Mouse (Mus musculus) MEL (cell line): ENCODE results near the gene Bcat1. TPM values are rescaled to one million over a fixed set of nuclear protein-coding genes. Genes with fewer than 3 reads are reported as not detected.

Experiments
- DNase-seq: peaks from one replicate; pipeline ENCODE4 v3.0.0; 2011; ENCODE audit warnings: low read depth, low spot score
- H3K27ac ChIP-seq: 2 replicates; pipeline ENCODE4 v1.5.1; 2012; ENCODE audit warnings: low read depth, mild to moderate bottlenecking, control low read depth, low read length, moderate library complexity; ENCODE audit not compliant: control insufficient read depth
- H3K27me3 ChIP-seq, 2 experiments: fragments of 150-350 bp in 1 of 2; sonication (generic) in 1 of 2; 2 replicates each; pipeline ENCODE4 v1.6.1; 2012; ENCODE audit warnings: low read length in 2 of 2, mild to moderate bottlenecking in 2 of 2, improper control_type of control experiment in 1 of 2, moderate library complexity in 1 of 2; ENCODE audit not compliant: insufficient read depth in 2 of 2, control insufficient read depth in 1 of 2
- H3K36me3 ChIP-seq, 2 experiments: 2 replicates each; pipeline ENCODE4 v1.6.1; 2012 to 2014; ENCODE audit warnings: low read length in 2 of 2, improper control_type of control experiment in 1 of 2, inconsistent platforms in 1 of 2, mild to moderate bottlenecking in 1 of 2; ENCODE audit not compliant: insufficient read depth in 2 of 2, control insufficient read depth in 1 of 2
- H3K4me1 ChIP-seq, 2 experiments: fragments of 150-350 bp in 1 of 2; sonication (generic) in 1 of 2; 2 replicates each; pipeline ENCODE4 v1.6.1; 2012; ENCODE audit warnings: low read length in 2 of 2, improper control_type of control experiment in 1 of 2, mild to moderate bottlenecking in 1 of 2; ENCODE audit not compliant: insufficient read depth in 2 of 2, control insufficient read depth in 1 of 2
- H3K4me3 ChIP-seq, 2 experiments: fragments of 150-350 bp in 1 of 2; sonication (generic) in 1 of 2; 2 replicates each; pipeline ENCODE4 v1.5.1; 2012; ENCODE audit warnings: low read depth in 2 of 2, low read length in 2 of 2, mild to moderate bottlenecking in 2 of 2, moderate library complexity in 2 of 2, control low read depth in 1 of 2, improper control_type of control experiment in 1 of 2; ENCODE audit not compliant: control insufficient read depth in 1 of 2, insufficient read depth in 1 of 2
- H3K79me2 ChIP-seq: 2 replicates; pipeline ENCODE4 v1.6.1; 2012; ENCODE audit warnings: mild to moderate bottlenecking, low read length, moderate library complexity; ENCODE audit not compliant: control insufficient read depth, poor library complexity, insufficient read depth
- H3K9ac ChIP-seq: 2 replicates; pipeline ENCODE4 v1.6.1; 2012; ENCODE audit warnings: low read depth, mild to moderate bottlenecking, control low read depth, low read length, moderate library complexity; ENCODE audit not compliant: control insufficient read depth, poor library complexity, severe bottlenecking
- H3K9me3 ChIP-seq: fragments of 150-350 bp; sonication (generic); replicated peaks from 2 replicates; pipeline ENCODE4 v1.6.1; 2012; ENCODE audit warnings: mild to moderate bottlenecking, low read length, improper control_type of control experiment, moderate library complexity; ENCODE audit not compliant: insufficient read depth
- CHD1 ChIP-seq: IDR thresholded peaks from 2 replicates; pipeline ENCODE4 v1.6.1; 2012; ENCODE audit warnings: low read depth, mild to moderate bottlenecking, inconsistent platforms, low read length, improper control_type of control experiment
- CHD2 ChIP-seq: IDR thresholded peaks from 2 replicates; pipeline ENCODE4 v1.6.1; 2011; ENCODE audit warnings: low read length, improper control_type of control experiment
- ELF1 ChIP-seq: IDR thresholded peaks from 2 replicates; pipeline ENCODE4 v1.6.1; 2014; ENCODE audit warnings: low read depth, mild to moderate bottlenecking, inconsistent platforms, low read length, improper control_type of control experiment, moderate library complexity
- EP300 ChIP-seq, 2 experiments: IDR thresholded peaks; 2 replicates each; pipeline ENCODE4 v1.6.1; 2011; ENCODE audit warnings: improper control_type of control experiment in 2 of 2, low read length in 2 of 2, low read depth in 1 of 2, mild to moderate bottlenecking in 1 of 2
- GATA1 ChIP-seq: IDR thresholded peaks from 2 replicates; pipeline ENCODE4 v1.6.1; 2011; ENCODE audit warnings: low read depth, low read length, improper control_type of control experiment
- HCFC1 ChIP-seq: IDR thresholded peaks from 2 replicates; pipeline ENCODE4 v1.6.1; 2012; ENCODE audit warnings: low read depth, mild to moderate bottlenecking, inconsistent platforms, low read length, improper control_type of control experiment, moderate library complexity
- MAX ChIP-seq: IDR thresholded peaks from 2 replicates; pipeline ENCODE4 v1.6.1; 2011; ENCODE audit warnings: low read length, improper control_type of control experiment
- POLR2A ChIP-seq, 2 experiments: IDR thresholded peaks; 2 replicates each; pipeline ENCODE4 v1.6.1; 2011 to 2012; ENCODE audit warnings: low read length in 2 of 2, mild to moderate bottlenecking in 2 of 2, control low read depth in 1 of 2, improper control_type of control experiment in 1 of 2, low read depth in 1 of 2, moderate library complexity in 1 of 2; ENCODE audit not compliant: control insufficient read depth in 1 of 2, insufficient read depth in 1 of 2, poor library complexity in 1 of 2
- POLR2AphosphoS5 ChIP-seq: IDR thresholded peaks from 2 replicates; pipeline ENCODE4 v1.6.1; 2012; ENCODE audit warnings: low read depth, borderline replicate concordance, mild to moderate bottlenecking, inconsistent platforms, low read length, moderate library complexity, mixed read lengths
- RCOR1 ChIP-seq: IDR thresholded peaks from 2 replicates; pipeline ENCODE4 v1.6.1; 2012; ENCODE audit warnings: low read depth, mild to moderate bottlenecking, inconsistent platforms, low read length, improper control_type of control experiment
- SIN3A ChIP-seq: IDR thresholded peaks from 2 replicates; pipeline ENCODE4 v1.6.1; 2012; ENCODE audit warnings: low read length, improper control_type of control experiment, inconsistent platforms
- TCF12 ChIP-seq: IDR thresholded peaks from 2 replicates; pipeline ENCODE4 v1.6.1; 2014; ENCODE audit warnings: low read depth, mild to moderate bottlenecking, inconsistent platforms, low read length, improper control_type of control experiment, moderate library complexity
- USF1 ChIP-seq: IDR thresholded peaks from 2 replicates; pipeline ENCODE4 v1.6.1; 2014; ENCODE audit warnings: low read depth, mild to moderate bottlenecking, inconsistent platforms, low read length, improper control_type of control experiment, moderate library complexity
- ZC3H11A ChIP-seq: IDR thresholded peaks from 2 replicates; pipeline ENCODE4 v1.6.1; 2012; ENCODE audit warnings: low read depth, mild to moderate bottlenecking, inconsistent platforms, low read length, improper control_type of control experiment
- ZNF384 ChIP-seq: IDR thresholded peaks from 2 replicates; pipeline ENCODE4 v1.6.1; 2012; ENCODE audit warnings: low read depth, mild to moderate bottlenecking, inconsistent platforms, low read length, improper control_type of control experiment
- polyA plus RNA-seq, 2 experiments: library from polyadenylated mRNA; stranded (reverse) in 1 of 2; unstranded in 1 of 2; fragments of >175 nt in 1 of 2; fragments of >200 nt in 1 of 2; gene quantifications; 2 replicates each; pipeline versions ENCODE4 v1.2.1 to v1.2.4; 2012; ENCODE audit warnings: low replicate concordance in 2 of 2, low read depth in 1 of 2; ENCODE audit not compliant: insufficient read length in 2 of 2, insufficient read depth in 1 of 2, missing spikeins in 1 of 2
- total RNA-seq: library from RNA; depleted of rRNA; stranded (reverse); fragments of 300-350 nt; gene quantifications from 2 replicates; pipeline ENCODE4 v1.2.3, GENCODE M21; 2012

Bcat1 gene
- total and polyA plus RNA-seq, 3 experiments: not detected

GRCm38 (mm10) chr6:145084343-145085117 lies 8.5 kb upstream of the Bcat1 start:
- H3K36me3 ChIP-seq: peaks cover 0 to 3% of the 10 kb centered on the region in 2 experiments; a peak in 2 of 4 replicates
- no peak overlapping the region for H3K27ac ChIP-seq
- H3K9me3 ChIP-seq: no peaks in the 10 kb centered on the region
- TF ChIP-seq POLR2AphosphoS5: no peak
- no peak for TF ChIP-seq CHD1
- TF ChIP-seq CHD2: no peak
- no peak for TF ChIP-seq ELF1
- no peak for TF ChIP-seq ZC3H11A
- TF ChIP-seq MAX: no peak
- no peak for TF ChIP-seq USF1
- TF ChIP-seq POLR2A (IDR thresholded peaks at IDR 0.05; ENCODE audit: control insufficient read depth in 1 of 2, insufficient read depth in 1 of 2, low read depth in 1 of 2, low read length in 2 of 2, poor library complexity in 1 of 2): no peak
- no peak for TF ChIP-seq HCFC1
- TF ChIP-seq TCF12: no peak
- TF ChIP-seq GATA1: no peak
- TF ChIP-seq EP300 (IDR thresholded peaks at IDR 0.05; ENCODE audit: low read depth in 1 of 2, low read length in 2 of 2): no peak
- TF ChIP-seq ZNF384: no peak
- no peak for TF ChIP-seq RCOR1
- no peak for TF ChIP-seq SIN3A
- no peak for DNase-seq
- H3K4me1 ChIP-seq: peaks cover under 1 to 4% of the 10 kb centered on the region in 2 experiments; a peak in 3 of 4 replicates
- H3K27me3 ChIP-seq: peaks cover 0 to 7% of the 10 kb centered on the region in 2 experiments; a peak in 2 of 4 replicates
- H3K79me2 ChIP-seq: no peaks in the 10 kb centered on the region
- no peak overlapping the region for H3K9ac ChIP-seq
- no peak overlapping the region for H3K4me3 ChIP-seq

GRCm38 (mm10) chr6:145081721-145082120 lies 5.7 kb upstream of the Bcat1 start:
- H3K9ac ChIP-seq: no peak overlapping the region
- H3K27ac ChIP-seq: no peak overlapping the region
- peaks cover 0 to 7% of the 10 kb centered on the region in 2 experiments; a peak in 2 of 4 replicates for H3K27me3 ChIP-seq
- DNase-seq: no peak
- no peak for TF ChIP-seq ELF1
- no peaks in the 10 kb centered on the region for H3K79me2 ChIP-seq
- H3K9me3 ChIP-seq: no peaks in the 10 kb centered on the region
- H3K36me3 ChIP-seq: no peaks in the 10 kb centered on the region
- H3K4me3 ChIP-seq: no peak overlapping the region
- no peaks in the 10 kb centered on the region for H3K4me1 ChIP-seq
